Mouse (Mus musculus) 3134 (cell line): Measurements from ENCODE around the gene Ftl1.
"Not testable (repeated sequence)": the region's sequence is repeated elsewhere in the genome, so short reads cannot be mapped to it uniquely, and the experiment has no call there.

ENCODE experiments used
- DNase-seq: peaks from one replicate; pipeline ENCODE4 v3.0.0-alpha.2; 2011; ENCODE audit warnings: low spot score; ENCODE audit not compliant: insufficient read length; ENCODE audit errors: extremely low read depth

Ftl1 gene

DNA sequence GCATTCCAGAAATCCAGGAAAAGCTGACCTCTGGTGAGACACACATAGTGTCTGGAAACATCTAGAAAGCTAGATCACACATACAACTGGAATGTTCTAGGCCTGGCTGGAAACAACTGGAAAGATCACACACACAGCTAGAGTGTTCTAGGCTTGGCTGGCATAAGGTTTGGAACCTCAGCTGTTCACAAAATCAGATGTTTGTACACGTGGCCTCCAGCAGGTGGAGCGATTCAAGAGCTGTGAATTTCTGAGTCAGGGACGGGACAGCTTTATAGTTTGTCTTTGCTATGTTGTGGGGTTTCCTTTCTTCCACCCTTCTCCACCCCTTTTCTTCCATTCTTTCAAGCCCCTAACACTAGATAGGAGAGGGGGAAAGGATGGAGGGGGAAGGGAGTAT, 17.3 kb upstream of the Ftl1 start:
- no peak for DNase-seq

DNA sequence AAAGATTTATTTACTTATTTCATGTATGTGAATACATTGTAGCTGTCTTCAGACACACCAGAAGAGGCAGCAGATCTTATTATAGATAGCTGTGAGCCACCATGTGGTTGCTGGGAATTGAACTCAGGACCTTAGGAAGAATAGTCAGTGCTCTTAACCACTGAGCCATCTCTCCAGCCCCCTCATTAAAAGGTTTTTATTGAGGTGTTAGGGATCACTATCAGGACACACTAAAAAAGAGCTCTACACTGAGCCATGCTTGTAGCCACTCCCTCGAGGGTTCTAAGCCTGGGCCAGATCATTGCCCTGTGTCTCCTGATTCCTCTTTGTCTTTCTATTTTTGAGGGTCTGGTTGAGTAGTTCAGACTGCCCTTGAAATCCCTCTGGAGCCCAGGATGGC, 16.8 kb upstream of the Ftl1 start:
- no peak for DNase-seq

DNA sequence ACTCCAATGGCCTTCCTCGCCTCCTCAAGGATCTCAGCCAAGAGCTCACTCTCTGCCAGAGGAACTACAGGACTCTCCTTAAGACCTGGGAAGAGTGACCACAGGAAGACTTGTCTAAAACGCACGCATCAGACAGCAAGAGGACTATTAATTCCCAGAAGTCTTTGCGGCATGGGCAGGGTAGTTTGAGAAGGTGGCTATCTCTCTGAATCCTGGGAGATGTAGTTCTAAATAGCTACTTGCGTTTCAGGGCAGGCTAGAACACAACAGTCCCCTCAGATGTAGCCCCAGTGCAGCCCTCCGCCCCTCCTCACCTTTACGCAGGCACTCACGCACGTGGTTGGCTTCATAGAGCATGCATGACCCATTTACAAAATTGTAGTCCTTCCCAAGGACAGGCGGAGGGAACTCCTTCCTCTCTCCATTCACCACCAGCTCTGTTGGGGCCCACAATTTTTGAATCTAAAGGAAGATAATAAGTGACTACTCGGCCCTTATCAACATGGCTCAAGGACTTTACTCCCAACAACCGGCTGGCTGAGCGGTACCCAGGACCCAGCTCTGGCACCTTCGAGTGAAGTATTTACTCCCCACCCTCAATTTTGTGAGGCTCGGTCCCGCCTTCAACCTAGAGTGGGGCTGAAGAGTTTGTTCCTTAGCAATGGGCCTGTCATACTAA, 15.7 kb upstream of the Ftl1 start:
- DNase-seq: peak; percentile 51

DNA sequence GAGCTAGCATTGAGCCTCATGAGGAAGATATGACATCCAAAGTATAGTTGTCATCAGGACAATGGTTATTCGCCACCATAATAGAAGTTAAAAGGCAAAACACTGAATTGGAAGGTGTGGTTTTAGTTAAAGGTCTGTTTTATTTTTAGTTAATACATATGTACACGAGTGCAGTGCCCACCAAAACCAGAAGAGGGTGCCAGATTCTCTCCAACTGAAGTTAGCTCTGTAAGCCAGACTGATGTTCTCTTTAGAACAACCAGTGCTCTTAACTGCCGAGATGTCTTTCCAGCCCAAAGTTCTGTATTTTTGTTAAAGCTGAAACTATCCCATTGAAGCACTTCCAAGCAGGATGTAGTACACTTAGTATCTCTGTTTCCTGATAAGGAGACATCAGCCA, 11.2 kb upstream of the Ftl1 start:
- no peak for DNase-seq

DNA sequence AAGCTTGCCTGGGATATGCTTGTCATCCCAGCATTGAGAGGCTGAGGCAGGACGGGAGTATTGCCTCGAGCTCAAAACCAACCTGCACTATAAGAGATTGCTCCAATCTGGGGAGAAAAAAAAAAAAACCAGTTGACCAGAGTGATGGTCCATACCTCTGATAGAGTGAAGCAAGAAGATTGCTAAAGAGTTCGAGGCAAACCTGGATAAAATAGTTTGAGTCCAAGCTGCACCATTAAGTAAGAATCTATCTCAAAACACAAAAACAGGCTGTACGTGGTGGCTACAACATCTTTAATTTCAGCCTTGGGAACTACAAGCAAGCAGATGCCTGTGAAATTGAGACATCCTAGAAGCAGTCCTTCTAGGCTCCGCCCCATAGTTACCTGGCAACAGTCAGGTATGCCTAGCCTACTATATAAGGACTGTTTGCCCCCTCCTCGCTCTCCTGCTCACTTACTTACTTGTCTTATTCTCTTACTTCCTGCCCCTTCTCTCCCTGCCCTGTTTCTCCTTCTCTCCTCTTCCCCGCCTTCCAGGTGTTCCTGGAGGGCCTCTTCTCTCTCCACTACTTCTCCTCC, 7.5 kb upstream of the Ftl1 start:
- no peak for DNase-seq

DNA sequence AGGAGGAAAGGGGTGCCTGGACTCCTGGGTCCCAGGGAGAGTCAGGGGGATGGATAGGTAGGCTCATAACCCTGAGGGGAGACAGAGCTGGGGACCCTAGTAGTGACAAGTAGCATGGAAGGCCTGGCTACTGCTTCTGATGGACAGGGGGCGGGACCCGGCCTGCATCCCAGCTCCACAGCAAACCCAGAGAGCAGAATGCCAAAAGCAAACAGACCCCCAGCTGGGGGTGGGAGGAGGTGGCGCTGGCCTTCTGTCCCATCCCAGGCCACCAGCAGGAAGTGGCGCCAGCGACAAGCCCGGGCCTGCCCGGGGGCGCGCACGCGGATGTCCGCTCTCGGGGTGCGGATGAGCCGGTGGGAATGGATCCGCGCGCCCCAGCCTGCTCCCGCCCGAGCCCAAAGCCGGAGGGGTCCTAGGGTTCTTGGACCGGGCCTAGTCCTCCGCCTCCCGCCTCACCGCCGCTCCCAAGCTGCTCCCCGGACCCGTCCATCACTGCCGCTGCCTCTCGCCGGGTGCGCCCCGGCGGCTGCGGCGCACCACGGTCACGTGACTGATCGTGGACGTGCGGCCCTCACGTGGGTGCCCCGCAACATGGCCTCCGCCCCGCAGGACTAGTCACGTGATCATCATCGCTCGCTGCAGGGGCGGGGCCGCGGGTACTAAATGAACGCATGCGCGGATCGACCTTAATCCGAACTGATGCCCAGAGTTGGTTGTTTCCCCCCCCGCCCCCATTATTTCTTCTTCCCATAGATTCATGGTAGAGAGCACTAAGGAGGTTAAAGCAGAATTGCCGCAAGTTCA, 6.8 kb upstream of the Ftl1 start, which contains the start of gene Bax:
TSS of gene Bax (minus strand) at position 616 of the 807 bp plus-strand sequence.
- peak; percentile 91 for DNase-seq

DNA sequence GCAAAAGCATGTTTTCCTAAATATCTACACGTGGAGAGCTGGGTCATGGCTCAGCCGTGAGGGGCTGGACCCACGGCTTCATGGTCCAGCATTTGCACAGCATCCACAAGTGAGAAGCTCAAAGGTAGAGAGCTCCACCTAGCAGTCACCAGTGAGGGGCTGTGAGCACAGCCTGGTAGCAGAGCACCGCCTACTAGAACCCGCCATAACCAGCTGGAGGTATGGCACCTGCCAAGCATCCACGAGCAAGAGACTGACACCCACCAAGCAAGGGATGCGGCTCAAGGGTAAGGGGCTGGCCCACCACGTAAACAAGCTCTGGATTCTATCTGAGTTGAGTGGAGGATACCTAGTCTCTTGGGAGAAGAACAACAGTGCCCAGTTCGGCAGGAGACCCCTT, 5.9 kb upstream of the Ftl1 start:
- no peak for DNase-seq

DNA sequence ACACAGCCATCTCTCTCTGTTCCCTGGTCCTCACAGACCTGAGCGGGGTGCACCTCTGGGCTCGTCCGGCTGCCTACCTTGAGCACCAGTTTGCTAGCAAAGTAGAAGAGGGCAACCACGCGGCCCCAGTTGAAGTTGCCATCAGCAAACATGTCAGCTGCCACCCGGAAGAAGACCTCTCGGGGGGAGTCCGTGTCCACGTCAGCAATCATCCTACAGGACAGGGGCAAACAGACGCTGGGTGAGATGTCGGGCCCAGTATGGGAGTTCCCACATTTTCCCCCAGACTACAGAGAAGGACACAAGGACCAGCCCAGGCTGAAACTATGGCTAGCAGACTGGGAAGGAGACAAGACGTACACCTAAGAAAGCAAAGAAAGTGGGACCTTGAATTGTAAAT, 5.4 kb upstream of the Ftl1 start:
- DNase-seq: no peak

DNA sequence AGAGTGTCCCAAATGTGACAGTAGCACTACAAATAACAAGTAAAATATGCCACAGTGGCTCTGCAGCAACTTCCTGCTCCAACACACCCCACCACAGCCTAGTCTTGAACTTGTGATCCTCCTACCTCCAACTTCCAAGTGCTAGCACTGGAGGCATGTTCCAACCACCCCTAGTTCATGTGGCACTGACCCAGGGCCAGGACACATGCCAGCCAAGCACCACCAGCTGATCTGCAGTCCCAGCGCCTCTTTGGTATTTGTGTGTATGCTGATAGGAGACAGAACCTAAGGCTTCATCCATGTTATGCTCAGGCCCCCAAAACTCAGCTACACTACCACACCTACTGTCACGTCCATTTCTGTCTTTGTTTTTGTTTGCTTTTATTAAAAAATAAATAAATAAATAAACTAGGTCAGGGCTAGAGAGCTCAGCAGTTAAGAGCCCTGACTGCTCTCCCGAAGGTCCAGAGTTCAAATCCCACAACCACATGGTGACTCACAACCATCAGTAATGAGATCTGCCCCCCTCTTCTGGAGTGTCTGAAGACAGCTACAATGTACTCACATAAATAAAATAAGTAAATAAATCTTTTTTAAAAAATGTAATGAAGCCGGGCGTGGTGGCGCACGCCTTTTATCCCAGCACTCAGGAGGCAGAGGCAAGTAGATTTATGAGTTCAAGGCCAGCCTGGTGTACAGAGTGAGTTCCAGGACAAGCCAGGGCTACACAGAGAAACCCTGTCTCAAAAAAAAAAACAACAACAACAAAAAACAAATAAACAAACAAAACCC, 4.5 kb upstream of the Ftl1 start:
- no peak for DNase-seq

DNA sequence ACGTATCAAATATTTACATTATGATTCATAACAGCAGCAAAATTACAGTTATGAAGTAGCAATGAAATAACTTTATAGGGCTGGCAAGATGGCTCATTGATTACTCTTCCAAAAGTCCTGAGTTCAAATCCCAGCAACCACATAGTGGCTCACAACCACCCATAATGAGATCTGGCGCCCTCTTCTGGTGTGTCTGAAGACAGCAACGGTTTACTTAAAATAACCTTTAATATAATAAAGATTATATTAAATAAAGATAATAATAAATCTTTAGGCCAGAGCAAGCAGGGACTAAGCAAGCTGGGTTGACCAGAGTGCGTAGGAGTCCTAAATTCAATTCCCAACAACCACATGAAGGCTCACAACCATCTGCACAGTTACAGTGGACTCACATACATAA, 3.2 kb upstream of the Ftl1 start:
- not testable (repeated sequence) for DNase-seq

DNA sequence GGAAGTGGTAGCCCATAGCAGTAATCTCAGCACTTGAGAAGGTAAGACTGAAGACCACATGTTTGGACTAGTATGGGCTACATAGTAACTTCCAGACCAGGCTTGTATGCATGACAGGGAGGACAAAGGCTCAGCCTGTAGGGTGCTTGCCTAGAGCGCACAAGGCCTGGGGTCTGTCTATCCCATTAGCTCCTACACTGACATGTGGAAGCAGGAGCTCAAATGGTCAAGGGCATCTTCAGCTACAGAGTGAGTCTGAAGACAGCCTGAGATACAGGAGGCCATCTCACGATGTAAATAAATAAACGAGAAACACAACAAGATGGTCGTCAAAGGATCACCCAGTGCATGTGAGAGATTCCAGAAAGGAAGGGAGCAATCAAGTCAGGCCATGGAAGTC, 2.6 kb upstream of the Ftl1 start:
- DNase-seq: no peak

DNA sequence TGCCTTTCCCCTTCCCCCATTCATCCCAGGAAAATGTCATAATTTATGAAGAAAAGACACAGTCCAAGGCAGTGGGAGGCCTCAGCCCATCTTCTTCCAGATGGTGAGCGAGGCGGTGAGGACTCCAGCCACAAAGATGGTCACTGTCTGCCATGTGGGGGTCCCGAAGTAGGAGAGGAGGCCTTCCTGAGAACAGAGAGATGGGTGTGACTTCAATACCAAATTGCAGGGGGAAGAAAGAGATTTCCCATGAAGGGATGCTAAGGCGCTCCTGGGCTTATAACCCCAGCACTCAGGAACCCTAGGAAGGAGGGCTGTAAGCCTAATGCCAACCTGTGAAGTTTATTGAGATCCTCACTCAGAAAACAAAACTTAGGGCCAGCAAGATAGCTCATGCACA, 2.1 kb upstream of the Ftl1 start:
- no peak for DNase-seq

DNA sequence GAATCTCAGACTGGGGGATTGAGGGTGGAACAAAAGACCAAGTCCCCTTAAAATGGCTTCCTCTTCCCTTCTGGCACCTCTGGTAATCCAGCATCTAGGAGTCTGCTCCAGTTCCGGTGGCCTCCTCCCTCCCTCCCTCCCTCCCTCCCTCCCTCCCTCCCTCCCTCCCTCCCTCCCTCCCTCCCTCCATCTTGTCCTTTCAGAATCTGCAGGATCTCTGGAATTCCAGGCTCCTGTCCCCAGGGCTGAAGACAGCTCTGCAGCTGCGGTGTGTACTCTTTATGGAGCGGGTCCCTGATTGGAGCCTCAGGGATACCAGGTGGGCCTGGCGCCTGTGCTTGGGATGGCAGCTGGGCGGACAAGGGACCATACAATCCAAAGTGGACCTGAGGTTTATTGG, 1.6 kb upstream of the Ftl1 start:
- DNase-seq: peak; percentile 61

DNA sequence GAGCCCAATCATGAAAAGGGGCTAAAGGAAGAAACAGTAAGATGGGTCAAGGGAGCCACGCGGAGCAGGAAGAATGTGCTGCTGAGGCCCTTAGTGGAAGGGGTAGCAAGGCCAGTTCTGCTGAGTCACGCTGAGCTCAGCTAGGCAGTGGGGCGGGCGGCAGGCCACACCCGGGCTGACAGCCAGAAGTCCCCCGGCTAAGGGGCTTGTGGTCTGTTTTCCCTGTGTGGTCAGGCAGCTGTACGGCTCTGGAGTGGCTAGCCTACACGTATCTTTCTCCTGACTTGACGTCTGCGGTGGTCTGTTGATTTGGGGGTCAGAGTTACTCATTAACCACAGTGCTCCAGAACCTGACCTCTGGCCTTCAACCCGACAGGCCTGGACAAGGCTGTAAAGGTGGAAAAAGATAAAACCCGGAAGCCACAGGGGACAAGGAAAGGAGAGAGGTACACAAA, 1.2 kb upstream of the Ftl1 start:
- DNase-seq: peak; percentile 98

DNA sequence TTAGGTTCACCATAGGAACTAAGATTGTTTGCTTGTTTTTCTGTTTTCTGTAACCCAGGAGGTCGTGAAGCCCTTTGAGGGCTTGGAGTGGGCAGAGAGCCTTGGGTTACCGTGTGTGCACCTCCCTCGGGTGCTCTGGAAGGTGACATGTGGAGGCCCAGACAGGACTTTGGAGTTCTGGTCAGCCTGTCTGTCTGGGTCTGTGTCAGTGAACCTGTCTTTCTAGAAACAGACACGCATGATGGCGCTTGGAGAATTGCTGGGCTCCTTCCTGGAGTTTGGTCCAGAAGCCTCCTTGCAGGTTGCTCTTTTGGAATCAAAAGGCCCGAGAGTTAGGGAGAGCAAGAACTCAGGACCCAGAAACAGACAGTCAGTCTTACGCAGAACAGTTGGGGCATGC, 693 bp upstream of the Ftl1 start:
- DNase-seq: no peak

DNA sequence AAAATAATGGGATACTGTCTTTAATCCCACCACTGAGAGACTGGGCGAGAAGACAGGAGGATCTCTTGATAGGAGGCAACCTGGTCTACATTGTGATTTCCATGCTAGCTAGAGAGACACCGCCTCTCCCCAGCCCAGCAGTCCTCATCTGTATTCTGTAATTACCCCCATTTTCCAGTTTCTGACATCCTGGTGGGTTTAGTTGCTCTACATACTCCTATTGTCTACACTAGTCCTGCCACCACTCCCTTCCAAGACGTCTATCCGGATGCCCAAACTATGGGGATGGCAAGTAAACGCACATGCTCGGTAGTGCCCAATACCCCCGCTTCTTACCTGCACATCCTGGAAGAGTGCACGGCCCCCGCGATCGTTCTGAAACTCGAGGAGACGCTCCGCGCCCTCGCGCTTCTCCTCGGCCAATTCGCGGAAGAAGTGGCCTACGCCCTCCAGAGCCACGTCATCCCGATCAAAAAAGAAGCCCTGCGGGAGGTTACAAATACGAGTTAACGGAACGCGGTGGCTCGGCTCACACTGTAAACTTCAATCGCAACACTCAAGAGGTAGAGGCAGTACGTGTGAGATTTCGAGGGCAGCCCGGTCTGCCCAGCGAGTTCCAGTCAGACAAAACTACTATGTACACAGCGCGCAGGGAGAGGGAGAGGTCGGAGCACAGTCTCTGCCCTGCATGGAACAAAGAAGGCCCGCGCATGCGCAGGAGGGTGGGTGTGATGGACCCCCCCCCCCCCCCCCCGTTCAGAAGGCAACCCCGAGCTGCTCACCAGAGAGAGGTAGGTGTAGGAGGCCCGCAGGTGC, 728 bp downstream of the Ftl1 start:
- peak; percentile 78 for DNase-seq

DNA sequence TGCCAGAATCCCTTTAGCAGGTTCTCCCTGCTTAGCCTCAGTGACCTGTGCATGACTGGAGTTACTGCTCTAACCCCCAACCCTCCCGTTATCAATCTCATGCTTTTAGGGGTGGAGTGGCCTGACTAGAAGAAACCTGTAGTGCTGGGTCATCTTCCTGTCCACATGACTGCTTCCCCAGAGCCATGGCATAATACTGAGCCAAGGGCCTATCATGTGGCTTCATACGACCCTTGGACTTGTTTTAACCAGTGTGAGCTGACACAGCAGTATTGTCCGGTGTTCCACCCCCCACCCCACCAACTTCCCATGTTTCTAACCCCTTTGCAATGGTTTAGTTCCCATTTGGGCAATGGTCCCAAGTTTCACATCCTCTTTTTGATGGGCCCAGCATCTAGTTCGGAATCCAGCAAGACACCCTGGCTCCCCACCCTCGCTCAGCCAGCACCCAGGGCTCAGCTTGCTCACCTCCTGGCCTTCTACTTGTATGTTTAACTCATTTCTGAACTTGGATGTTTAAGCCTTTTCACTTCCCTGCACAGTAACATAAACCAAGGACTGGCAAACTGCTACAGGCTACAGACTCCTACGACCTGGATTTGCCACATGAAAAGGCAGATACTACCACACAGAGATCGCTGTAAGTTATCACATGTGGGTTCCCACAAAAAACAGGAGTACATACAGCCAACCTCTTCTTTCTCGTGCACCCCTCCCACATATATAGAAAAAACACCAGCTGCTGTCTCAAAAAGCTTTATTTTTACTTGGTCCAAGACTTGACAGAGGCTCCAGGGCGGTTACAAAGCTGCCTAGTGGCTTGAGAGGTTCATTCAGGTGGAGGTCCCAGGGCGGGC, 2.3 kb downstream of the Ftl1 start:
- peak; percentile 70 for DNase-seq

DNA sequence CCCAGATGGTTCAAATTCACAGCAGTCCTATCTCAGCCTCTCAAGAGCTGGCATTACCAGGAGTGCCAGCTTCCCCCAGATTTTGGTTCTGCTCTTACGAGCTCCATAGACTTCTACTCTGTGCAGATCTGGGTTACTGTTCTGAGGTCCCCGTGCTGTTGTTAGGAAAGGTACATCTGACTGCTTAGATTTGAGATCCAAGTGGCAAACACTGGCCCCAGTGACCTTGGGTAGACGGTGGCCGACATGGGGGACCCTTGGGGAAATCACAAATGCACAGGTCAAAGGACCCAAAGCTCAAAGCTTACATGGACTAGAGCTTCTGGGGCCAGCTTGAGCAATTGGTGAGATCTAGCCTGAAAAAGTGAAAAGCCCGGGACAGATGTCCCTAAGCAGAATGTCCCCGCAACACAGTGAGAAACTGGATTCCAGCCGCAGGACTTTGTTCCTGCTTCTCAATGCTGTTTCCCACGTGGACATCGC, 2.9 kb downstream of the Ftl1 start:
- peak; percentile 71 for DNase-seq
